Mouse (Mus musculus) large intestine, adult 2 months (tissue): Measurements from ENCODE around the gene Zfp987. TPM values are rescaled to one million over a fixed set of nuclear protein-coding genes. Genes with fewer than 3 reads are reported as not detected.
"Not testable (repeated sequence)": the region's sequence is repeated elsewhere in the genome, so short reads cannot be mapped to it uniquely, and the experiment has no call there.

Source experiments
- DNase-seq: peaks from one replicate; pipeline ENCODE4 v3.0.0-alpha.2; 2012; ENCODE audit warnings: low read depth, low spot score
- WGBS: fragments of 180-500 bp; shearing (Covaris S2); methylation state at CpG from one replicate; pipeline ENCODE4 v1.1.7; 2018; 5-methylcytosine and 5-hydroxymethylcytosine counted together
- polyA plus RNA-seq: library from polyadenylated mRNA; depleted of rRNA; stranded (reverse); fragments of >200 nt; gene quantifications from 2 replicates; pipeline ENCODE4 v1.2.3, GENCODE M21; 2012; rRNA removed

The Zfp987 gene
- polyA plus RNA-seq, 1 experiment = not detected

- WGBS = 80% methylated on average over 10 of the region's 10 CpGs
- DNase-seq = not testable (repeated sequence)
Measured at GRCm38 (mm10) chr4:146167879-146168532, 70.9 kb downstream of the Zfp987 start.

- not testable (repeated sequence) for DNase-seq
- no CpG with 5 or more reads among the region's 2 CpGs for WGBS
Measured at GRCm38 (mm10) chr4:146168730-146169215, 71.7 kb downstream of the Zfp987 start.

GRCm38 (mm10) chr4:146173378-146174226 lies 76.5 kb downstream of the Zfp987 start:
- not testable (repeated sequence) for DNase-seq
- WGBS = 46% methylated on average over 4 of the region's 4 CpGs

Other genes with a start within 250 kb of the Zfp987 start
- gene Zfp986, start 228.5 kb upstream of the Zfp987 start, polyA plus RNA-seq = not detected in 2 replicates
- gene Zfp600, start 59.5 kb downstream of the Zfp987 start, polyA plus RNA-seq = not detected in 2 replicates